Mouse (Mus musculus) cerebellum, postnatal 10 days (tissue): ENCODE measurements around the gene Cacna1d.

Experiments used
- DNase-seq, 2 experiments: peaks; one replicate each; pipeline ENCODE4 v3.0.0; 2021; ENCODE audit warnings: mixed read lengths in 2 of 2

Gene Cacna1d

GRCm38 (mm10) chr14:30365866-30366265, 125.4 kb downstream of the Cacna1d start:
- DNase-seq = no peak

GRCm38 (mm10) chr14:30363487-30364167, 127.6 kb downstream of the Cacna1d start:
- no peak for DNase-seq

GRCm38 (mm10) chr14:30362370-30362769, 128.9 kb downstream of the Cacna1d start:
- DNase-seq = no peak

GRCm38 (mm10) chr14:30360478-30360877, 130.8 kb downstream of the Cacna1d start:
- no peak for DNase-seq

- no peak for DNase-seq
Measured at GRCm38 (mm10) chr14:30360004-30360403, 131.3 kb downstream of the Cacna1d start.

- no peak for DNase-seq
Measured at GRCm38 (mm10) chr14:30358028-30358427, 133.2 kb downstream of the Cacna1d start.

GRCm38 (mm10) chr14:30356456-30356855, 134.8 kb downstream of the Cacna1d start:
- no peak for DNase-seq

GRCm38 (mm10) chr14:30354761-30355160, 136.5 kb downstream of the Cacna1d start:
- no peak for DNase-seq

- DNase-seq = no peak
Measured at GRCm38 (mm10) chr14:30354127-30354463, 137.2 kb downstream of the Cacna1d start.

- DNase-seq = peak; percentile 71 to 73
Measured at GRCm38 (mm10) chr14:30353291-30354126, 137.7 kb downstream of the Cacna1d start.

GRCm38 (mm10) chr14:30352951-30353270, 138.3 kb downstream of the Cacna1d start:
- peak; percentile 56 to 69 for DNase-seq

GRCm38 (mm10) chr14:30352061-30352950, 138.9 kb downstream of the Cacna1d start:
- DNase-seq = peak; percentile 70 to 74

GRCm38 (mm10) chr14:30350285-30350684, 141.0 kb downstream of the Cacna1d start:
- no peak for DNase-seq

- peak; percentile 54 to 61 for DNase-seq
Measured at GRCm38 (mm10) chr14:30344948-30345865, 146.0 kb downstream of the Cacna1d start.

- no peak for DNase-seq
Measured at GRCm38 (mm10) chr14:30343740-30344139, 147.5 kb downstream of the Cacna1d start.

GRCm38 (mm10) chr14:30341825-30342590, 149.2 kb downstream of the Cacna1d start:
- DNase-seq = no peak

GRCm38 (mm10) chr14:30340140-30340539, 151.1 kb downstream of the Cacna1d start:
- DNase-seq = peak in 1 of 2 experiments; percentile 26

GRCm38 (mm10) chr14:30331856-30332255, 159.4 kb downstream of the Cacna1d start:
- no peak for DNase-seq

GRCm38 (mm10) chr14:30330416-30331181, 160.7 kb downstream of the Cacna1d start:
- no peak for DNase-seq

GRCm38 (mm10) chr14:30329109-30329508, 162.1 kb downstream of the Cacna1d start:
- no peak for DNase-seq

- no peak for DNase-seq
Measured at GRCm38 (mm10) chr14:30327452-30327851, 163.8 kb downstream of the Cacna1d start.
